Mouse (Mus musculus) MEL-GATA-1-ER (cell line): ENCODE measurements around the gene Dok7.

Source experiments
- DNase-seq: peaks from one replicate; pipeline ENCODE4 v3.0.0-alpha.2; 2012; ENCODE audit warnings: low read depth; ENCODE audit errors: extremely low read depth

Gene Dok7

DNA sequence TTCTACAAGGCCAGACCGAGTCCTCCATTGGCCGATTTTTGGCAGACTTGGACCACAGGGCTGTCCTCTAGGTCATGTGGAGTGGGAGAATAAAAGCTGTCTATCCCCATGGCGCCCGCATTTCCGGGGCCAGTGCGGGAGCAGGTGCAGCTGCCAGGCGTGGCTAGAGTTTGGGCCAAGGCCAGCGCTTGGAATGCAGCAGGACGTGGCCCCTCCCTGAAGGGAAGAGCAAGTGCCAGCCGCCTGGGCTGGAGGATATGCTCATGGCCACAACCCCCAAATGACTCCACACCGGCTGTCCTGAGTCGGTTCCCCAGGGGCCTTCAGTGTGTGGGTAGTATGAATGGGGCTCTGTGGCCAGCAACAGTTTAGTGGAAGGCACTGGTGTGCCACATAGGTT lies 1.5 kb upstream of the Dok7 start:
- no peak for DNase-seq

DNA sequence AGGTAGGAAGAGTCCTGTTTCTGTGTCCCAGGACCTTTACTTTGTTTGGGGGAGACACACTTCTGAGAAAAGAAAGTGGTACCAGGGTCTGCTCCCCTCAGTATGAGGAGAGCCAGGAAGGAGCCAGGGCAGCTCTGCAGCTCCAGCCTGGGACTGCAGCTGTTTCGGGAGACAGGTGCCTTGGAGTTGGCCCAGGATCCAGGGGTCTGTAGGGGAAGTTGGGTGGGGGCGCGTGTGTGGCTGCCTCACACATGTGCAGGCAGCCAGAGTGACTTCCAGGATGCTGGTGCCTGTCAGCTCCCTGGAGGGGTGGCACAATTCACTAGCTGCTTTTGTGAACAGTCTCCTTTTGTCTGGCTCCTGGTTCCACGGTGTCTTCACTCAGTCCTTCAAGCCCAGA lies 1.0 kb downstream of the Dok7 start:
- no peak for DNase-seq

DNA sequence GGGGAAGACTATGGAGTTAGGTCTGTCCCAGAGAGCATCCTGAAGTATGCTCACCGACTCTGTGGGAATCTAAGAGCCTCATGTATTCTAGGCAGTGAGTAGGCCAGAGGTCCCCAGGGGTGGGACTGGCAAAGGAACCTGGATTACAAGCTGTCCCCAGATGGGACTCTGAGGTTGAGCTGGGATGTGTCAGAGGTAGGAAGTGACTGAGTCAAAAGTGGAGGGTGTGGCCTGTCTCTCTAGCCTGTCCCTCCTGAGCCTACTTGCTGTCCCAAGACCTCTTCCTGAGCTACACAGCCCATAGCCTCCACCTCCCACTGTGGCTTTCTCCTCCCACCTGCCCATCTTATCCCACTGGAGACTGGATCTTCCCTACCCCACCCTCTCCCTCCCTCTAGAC lies 1.6 kb downstream of the Dok7 start:
- DNase-seq = no peak

DNA sequence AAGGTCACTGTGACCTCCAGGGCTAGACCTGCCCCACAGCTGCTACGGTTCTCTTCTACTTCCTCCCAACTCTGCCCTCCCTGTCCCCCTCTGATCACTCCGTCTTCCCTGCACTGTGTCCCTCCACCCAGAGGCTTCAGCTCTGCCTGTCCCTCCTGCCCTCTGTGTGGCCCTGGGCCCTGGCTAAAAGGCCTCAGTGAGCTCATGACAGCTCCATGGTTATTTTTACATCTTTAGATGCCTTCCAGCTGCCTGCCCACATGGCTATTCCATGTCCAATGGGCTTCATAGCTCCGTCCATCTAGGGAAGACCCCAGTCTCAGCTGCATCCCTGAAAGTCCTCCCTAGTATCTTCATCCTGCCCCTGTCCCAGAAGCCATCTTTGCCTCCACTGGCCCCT lies 3.5 kb downstream of the Dok7 start:
- DNase-seq = no peak

DNA sequence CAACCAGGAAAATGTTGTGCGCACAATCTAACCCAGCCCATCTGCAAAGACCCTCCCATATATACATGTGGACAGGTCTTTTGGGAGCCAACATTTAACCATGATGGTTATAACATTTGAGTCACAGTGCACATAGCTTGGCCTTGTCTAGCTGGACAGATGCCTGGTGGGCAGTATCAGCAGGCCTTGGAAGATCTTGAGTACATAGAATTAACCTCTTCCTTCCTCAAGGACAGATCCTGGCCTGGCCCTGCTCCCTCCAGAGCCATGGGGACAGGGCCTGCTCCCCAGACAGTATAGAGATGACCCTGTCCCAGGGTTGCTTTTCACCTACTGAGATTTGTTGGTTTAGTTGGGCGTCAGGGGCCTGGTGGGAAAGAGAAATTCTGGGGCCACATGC lies 13.3 kb downstream of the Dok7 start:
- DNase-seq = no peak

DNA sequence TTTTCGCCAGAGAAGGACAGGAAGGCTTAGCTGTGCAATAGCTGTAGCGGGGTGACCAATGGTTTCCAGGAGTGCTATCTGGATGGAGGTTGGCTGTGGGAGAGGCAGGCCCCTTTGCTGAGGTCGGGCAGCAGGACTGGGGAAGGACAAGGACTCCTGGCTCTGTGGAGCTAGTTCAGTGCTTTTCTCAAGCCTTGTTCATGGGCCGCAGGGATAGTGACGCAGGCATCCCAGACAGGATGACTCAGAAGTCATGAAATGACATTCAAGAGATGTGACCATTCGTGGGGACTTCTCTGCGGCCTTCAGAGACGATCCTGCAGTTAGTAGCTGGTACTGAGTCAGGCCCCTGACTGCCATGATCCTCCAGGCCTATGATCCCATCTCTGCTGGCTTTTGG lies 13.7 kb downstream of the Dok7 start:
- no peak for DNase-seq

DNA sequence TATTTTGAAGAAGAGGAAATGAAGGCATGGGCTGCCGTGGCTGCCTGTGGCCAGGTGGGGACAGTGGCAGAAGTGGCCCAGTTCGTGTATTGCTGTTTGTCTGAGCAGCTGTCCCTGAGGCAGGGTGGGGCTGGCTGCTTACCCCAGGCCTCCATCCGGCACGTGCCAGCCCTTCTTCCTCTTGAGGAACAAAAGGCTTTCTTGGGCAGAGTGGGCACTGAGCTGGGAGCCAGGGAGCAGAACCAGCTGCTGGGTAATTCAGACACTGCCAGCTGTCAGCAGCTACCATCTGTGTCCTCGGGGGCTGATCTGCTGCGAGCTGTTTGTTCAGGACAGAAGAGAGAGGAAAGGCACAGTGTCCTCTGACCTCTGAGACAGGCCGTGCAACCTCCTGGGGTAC lies 14.4 kb downstream of the Dok7 start:
- no peak for DNase-seq

DNA sequence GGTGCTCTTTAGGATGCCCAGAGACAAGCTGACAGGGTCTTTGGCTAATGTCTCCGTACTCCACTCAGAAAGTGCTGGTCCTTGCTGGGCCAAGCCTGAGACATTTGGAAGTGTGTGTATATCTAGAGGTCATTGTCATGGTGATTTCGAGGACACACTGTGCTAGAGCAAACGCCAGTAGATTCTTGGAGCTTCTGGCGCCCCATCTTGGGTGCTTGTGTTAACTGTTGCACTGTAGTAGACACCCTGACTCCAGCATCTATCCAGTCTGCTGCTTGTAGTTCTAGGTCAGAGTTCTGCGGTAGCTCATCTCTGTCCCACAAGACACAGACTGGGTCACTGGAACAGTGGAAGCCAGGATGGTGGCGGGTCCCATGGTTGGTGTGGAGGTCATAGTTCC lies 15.3 kb downstream of the Dok7 start:
- no peak for DNase-seq

DNA sequence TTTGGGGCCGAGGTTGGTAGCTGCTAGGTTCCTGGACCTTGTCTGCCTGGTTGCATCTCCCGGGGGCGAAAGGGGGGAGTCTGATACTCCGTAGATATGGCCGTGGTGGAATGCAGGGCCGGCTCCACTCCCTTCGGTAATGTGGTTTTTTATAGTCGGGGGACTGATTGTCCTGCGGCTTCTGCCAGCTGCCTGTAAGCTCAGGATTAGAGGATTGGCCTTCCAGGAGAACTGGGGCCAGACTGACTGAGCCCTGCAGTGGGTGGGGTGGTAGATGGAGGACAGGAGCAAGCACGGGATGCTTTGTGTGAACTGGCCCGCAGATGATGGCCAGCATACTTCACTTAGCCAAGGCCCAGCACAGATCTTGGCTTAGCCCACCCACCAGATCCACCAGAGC lies 16.7 kb downstream of the Dok7 start:
- DNase-seq = no peak

DNA sequence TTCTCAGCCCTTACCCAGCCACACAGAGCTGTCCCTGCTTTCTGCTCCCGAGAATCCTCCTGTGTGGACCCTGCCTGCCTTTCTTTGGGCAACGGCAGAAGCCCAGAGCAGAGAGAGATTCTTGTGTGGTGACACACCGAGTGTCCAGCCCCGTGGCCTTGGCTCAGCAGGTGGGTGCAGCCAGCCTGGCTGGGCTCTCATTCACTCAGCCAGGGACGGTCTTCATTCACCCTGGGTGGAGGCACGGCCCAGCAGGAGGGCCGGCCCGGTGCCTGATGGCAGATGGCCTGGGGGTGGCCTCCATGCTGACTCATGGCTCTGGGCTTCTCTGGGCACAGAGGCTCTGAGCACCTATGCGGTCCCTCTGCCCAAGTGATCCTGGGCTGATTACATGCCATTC lies 17.4 kb downstream of the Dok7 start:
- no peak for DNase-seq

DNA sequence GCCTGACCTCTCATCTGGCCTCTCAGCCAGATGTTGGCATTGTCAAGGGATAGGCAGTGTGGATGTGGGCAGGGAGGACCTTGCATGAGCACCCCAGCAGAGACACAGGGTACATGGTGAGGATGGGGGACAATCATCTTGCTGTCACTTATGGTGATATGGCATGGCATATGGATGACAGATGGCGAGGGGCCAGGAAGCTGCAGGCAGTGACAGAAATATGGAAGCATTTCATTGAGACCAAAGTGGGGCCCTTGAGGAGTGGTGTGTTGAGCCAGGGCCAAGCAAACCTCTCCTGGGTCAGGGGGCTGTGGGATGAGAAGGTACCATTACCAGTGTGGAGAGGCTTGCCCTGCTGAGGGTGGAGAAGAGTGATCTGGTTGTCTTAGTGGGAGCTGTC lies 19.8 kb downstream of the Dok7 start:
- DNase-seq = no peak

DNA sequence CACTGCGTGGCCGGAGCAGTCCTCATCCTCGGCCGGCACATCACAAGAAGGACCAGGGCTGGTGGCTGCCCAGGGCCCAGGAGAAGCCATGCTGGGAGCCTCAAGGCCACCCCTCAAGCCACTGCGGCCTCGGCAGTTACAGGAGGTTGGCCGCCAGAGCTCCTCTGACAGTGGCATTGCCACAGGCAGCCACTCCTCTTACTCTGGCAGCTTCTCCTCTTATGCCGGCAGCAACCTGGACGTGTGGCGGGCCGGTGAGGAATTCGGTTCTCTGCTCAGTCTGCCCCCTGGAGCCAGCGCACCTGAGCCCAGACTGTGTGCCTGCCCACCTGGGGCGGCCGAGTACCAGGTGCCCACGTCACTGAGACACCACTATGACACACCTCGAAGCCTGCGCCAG lies 22.5 kb downstream of the Dok7 start:
- no peak for DNase-seq

DNA sequence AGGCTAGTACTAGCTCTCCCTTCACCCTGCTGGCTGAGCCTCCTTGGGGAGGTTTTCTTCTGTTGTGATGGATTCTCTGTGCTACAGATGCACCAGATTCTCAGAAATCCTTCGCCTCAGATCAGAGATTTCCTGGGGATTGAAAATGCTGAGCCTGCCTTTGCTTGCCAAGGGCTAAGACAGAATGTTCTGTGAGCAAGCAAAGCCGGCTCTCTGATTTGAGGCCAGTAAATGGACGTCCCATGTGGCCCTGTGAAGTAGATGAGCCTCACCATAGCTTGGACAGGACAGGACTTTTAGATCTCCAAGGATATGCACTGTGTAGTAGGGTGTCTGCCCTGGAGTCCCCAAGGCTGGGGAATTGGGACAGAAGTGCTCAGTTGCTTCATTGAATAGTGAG lies 28.3 kb downstream of the Dok7 start:
- DNase-seq = no peak

DNA sequence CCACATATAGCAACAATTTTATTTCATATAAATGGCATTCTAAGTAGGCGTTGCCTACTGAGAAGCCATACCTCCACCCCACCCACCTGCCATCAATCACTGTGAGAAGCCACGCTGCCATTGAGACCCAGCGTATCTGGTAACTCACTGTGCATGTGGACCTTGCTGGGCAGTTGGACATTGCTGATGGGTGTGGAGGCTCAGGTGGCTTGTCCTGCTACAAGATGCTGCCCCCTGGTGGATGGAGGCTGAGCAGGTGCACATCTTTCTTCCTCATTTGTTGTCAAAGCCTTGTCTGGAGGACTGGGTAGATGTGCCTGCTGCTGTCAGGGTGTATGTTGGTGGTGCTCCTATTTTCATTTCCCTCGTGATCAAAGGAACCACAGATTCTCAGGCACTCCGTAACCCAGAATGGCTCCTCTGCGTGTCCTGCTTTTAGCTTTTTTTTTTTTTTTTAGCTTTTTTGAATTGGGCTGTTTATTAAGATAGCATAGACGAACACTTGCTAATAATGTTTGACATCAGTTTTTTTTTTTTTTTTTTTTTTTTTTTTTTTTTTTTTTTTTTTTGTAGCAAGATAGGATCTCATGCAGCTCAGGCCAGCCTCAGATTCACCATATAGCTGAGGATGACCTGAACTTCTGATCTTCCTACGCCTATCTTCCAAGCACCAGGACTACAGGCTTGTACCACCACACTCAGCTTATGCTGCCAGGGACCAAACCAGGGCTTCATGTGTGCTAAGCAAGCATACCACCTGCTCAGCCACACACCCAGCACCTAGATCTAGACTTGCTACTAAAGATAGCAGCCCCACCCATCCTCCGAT lies 32.4 kb downstream of the Dok7 start:
- DNase-seq = peak; percentile 59

DNA sequence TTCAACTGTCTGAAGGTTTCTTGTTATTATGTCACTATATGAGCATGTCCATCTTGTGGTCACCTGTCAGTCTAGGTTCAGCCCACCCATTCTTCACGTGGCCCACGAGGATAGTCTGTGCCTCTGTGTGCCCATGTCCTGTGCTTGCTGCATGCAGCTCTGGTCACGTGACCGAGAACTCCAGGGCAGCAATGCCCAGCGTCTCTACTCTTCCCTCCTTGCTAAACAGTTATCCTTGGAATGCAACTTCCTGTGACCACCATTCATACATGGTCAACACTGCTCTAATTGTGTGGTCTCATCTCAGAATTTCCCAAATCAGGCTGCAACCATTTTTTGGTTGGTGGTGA lies 33.0 kb downstream of the Dok7 start:
- DNase-seq = no peak

DNA sequence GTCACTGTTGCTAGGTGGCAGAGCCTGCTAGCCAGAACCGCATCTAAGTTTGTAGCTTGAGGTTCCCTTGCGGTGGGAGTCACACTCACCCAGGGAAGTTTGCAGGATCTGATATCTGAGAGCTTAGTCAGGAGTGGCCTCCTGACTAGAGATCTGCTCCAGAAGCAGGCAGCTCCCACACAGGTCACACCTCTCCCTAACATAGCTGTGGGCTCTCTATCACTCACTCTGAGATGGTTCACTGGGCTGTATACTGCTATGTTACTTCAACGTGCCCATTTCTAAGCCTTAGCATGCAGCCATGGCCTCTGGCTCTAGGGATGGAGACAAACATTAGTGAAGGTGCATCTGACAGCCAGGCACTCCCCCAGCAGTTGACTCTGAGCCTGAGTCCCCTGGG lies 35.1 kb downstream of the Dok7 start:
- no peak for DNase-seq

DNA sequence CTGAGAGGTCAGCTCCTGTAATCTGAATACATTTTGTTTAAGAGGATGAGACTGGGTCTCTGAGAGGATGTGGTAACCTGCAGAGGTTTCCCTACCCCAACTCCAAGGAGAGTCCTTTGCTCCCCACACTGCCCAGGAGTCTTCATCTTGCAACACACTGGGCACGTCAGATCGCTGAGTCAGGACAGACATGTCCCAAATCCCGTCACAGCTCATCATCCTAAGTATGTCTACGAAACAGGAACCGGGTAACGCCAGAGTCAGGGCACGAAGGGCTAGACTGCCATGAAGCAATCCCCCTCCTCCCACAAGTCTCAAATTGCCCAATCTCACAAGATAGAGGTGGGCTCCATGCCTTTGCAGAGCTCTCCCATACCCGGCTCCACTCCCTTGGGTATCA lies 46.5 kb downstream of the Dok7 start:
- no peak for DNase-seq

DNA sequence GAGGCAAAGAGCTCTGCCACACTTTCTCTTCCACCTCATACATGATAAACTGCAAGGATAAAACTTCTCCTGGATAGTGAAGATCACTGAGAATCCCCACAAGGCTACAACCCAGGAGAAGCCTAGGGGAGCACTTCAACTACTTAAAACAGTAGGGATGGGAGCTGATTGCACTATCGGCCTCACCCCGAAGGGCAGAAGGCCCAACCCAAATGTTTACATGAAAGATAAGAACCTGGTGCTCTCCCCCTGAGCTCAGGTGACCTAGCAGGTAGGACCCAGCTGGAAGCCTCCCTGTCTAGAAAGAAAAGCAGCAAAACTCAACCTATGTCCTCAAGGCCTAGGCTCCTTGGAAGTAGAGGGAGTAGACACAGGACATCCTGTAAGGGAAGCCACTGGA lies 47.0 kb downstream of the Dok7 start:
- DNase-seq = no peak

DNA sequence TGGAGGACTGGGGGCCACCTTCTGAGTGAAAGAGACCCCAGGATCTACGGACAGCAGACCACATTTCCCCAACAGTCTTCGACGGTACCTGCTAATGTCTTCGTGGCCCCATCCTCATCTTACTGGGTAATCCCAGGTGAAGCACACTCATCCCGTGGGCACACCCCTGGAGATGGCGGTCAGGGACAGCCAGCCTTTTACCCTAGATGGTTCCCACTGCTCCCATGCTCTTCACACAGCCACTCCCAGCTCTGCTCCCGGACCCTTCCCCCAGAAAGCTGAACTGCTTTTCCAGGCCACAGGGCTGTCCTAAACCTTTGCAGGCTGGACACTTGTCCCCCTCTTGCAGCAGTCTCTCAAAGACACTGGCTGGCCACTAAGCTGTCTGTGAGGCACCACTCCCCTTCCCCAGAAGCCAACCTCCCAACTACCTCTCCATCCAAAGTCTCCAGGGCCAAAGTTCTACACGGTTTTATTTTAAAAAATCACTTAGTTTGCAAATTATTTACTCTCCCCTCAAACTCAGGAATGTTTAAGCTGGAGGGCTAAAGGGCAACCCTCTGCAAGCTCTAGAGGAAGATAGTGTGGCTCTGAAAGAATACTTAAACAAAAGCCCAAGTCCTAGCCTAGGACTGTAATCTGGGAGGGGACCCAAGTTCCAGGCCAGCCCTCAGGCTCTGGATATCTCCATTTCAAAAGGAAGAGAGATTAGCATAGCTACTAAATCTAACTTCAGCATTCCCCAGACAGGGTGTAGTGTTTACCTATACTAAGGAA lies 47.8 kb downstream of the Dok7 start:
- DNase-seq = no peak

DNA sequence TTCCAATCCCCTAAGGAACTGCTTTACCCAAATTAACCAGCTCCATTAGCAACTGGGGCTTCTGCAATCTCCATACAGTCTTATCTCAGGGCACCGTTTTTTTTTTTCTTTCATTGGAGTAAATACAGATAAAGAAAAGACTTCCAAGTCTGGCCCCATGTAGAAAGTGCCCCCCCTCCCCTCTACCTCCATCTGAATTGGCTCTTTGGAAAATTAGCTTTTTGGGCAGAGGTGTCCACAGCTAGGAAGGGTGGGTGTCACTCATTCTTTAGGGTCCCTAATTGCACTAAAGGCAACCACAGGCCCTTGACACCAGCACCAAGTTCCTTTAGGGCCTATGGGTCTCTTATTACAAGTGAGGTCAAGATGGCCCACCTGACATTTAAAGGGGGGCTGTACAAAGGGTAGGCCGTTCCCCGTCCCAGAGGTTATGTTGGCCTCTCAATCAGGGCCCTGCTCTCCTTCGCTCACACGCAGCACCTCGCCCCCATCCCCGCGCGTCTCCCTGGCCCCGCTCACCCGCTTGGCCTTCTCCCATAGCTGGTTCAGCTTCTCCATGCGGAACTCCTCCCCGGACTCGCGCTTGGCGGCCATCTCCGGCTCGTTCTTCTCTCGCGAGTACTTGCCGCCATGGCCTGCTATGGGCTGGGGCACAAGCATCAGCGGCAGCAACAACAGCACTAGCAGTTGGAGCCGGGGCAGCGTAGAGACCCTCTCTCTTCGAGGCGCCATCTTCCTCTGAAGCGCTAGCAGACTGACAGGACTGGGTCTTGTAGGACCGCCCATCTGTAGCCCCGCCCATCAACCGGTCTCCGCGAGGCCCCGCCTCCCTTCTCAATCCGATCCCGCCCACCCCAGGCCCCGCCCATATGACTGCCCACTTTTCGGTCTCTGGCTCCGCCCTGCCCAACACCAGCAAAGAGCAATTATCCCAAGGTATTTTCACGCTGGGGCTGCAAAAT lies 48.7 kb downstream of the Dok7 start, which contains the start of gene Lrpap1:
Lrpap1 (minus strand) TSS at position 807 of the 962 bp plus-strand sequence.
- peak; percentile 66 for DNase-seq

DNA sequence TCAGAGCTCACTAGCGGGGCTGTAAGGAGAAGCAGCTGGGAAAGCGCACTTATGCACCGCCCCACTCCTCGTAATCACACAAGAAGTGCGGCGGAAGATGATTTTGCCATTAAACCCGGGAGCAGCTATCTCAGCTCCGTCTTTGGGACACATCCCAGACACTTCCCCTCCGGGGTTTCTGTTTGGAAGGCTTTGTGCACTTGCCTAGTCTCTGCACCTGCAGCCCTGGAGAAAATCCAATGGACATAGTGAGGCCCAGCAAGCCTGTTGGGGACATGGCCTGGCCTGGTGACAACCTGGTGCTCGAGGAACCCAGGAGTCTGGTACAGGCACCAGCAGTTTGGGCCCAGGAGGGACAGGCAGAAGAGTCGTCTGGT lies 49.3 kb downstream of the Dok7 start:
- no peak for DNase-seq

DNA sequence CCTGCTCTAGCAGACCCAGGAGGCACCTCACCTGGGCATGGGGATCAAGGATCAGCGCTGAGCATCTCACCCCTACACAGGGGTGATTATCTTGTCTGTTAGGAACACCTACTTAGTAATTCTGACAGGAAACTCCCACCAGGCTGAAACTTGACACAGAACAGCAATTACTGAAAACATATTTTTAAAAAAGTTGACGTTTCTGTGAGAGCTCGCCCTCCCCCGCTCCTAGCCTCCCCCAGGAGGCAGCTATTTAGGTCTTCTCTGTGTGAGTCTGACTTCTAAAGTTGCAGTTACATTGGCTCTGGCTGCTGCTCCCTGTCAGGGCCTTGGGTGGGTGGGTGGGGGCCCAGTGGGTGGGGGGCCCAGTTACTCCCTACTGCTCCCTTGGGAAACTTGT lies 55.9 kb downstream of the Dok7 start:
- DNase-seq = no peak
